Mouse (Mus musculus) heart, adult 8-10 months (tissue): ENCODE data around the gene AC141477.1. TPM values are rescaled to one million over a fixed set of nuclear protein-coding genes. Genes with fewer than 3 reads are reported as not detected.

Source experiments
- DNase-seq: peaks from one replicate; pipeline ENCODE4 v3.0.0; 2022; ENCODE audit warnings: low spot score
- total RNA-seq, 4 experiments: library from RNA; stranded (reverse); gene quantifications; 2 replicates each; pipeline ENCODE4 v1.2.4; 2022

The AC141477.1 gene
- total RNA-seq, 4 experiments from 2014 or later = 3.1 TPM; not detected in 3

DNA sequence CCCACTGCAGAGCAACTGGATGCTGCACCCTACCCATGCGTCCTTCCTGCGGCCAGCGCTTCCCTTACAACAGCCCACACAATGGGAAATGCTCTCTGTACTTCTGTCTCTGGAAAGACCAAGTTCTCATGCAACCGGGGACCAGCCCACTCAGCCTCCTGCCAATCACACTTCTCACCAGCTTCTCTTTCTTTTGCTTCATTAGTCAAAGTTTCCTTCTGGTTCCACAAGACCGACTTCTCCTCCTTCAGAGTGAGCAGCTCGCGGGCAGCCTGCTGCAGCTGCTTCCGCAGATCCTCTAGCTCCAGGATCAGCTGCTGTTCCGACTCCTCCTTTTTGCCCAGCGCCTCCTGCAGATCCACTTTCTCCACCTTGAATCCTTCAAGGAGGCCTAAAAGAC, 31.7 kb downstream of the AC141477.1 start:
- no peak for DNase-seq

DNA sequence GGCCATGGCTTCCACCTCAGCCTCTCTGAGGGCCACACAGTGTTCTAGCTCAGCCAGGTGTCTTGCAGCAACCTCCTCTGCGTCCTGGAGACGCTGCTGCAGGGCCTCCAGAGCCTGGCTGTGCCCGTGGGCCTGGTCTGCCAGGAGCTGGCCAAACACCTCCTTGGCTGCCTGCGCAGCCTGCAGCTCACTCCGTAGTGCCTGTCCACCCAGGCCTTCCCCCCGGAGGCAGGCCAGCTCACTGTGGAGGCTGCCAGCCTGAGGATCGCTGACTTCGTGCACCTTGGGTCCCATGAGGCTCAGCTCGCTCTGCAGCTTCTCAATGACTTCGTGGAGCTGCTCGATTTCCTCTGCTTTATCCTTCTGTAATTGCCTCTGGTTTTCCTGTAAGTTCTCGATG, 47.6 kb downstream of the AC141477.1 start:
- DNase-seq = no peak

DNA sequence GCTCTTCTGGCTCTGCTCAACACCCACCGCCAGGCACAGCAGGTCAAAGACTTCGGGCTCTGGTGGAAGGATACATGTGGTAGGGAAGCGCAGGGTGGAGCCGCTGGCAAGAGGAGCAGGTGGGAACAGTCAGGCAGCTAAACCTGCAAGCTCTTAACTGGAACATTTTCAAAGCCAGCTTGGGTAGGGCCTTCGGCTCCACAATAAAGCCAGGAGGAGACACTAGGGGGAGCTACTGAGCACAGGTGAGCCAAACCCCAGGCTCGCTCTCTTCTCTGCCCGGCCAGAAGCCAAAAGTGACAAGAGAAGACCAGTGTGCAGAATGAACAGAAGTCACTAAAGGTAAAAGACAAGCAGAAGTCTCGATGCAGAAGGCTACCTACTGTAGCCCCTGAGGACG, 48.5 kb downstream of the AC141477.1 start:
- DNase-seq = no peak

DNA sequence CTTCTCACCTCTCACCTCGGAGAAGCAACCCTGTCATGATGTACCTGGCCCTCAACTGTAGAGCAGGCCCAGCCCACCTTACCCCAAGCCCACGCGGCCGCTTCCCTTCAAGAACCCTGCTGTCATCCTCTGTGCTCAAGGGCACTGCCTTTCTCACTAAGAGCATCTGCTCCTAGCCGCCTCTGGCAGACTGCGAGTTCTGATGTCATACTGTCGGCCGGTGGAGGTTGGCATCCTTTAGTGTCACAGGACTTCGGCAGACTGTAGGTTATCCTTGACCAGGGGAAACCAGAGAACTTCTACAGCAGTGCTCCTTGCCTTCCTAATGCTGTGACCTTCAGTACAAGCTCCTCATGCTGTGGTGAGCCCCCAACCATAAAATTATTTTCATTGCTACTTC, 49.1 kb downstream of the AC141477.1 start:
- peak; percentile 19 for DNase-seq

Other genes with a start within 250 kb of the AC141477.1 start
- 10 to 100 TPM in 2 of 4 experiments, 1 to 10 TPM in 2; 8.6 to 12.9 (median 10.7) TPM for gene Prmt2, start 202.6 kb downstream of the AC141477.1 start, total RNA-seq
- 1 to 10 TPM in 3 of 4 experiments, under 1 TPM in 1; 0.76 to 1.8 (median 1.8) TPM for gene S100b, start 186.6 kb downstream of the AC141477.1 start, total RNA-seq
- gene Dip2a, start 95.2 kb downstream of the AC141477.1 start, total RNA-seq = 1 to 10 TPM; 7.6 to 9.2 (median 8.4) TPM
- gene Pcnt, start 2.3 kb upstream of the AC141477.1 start, total RNA-seq = 10 to 100 TPM; 46.5 to 61.5 (median 54.6) TPM
- under 1 TPM in 3 of 4 experiments, not detected in 1; 0.22 to 0.49 (median 0.25) TPM for gene 2610028H24Rik, start 8.6 kb upstream of the AC141477.1 start, total RNA-seq
- 10 to 100 TPM; 23.8 to 28.8 (median 25.4) TPM for gene Mcm3ap, start 28.5 kb upstream of the AC141477.1 start, total RNA-seq
- 1 to 10 TPM; 2.9 to 4.0 (median 3.7) TPM for gene Ybey, start 28.7 kb upstream of the AC141477.1 start, total RNA-seq
- 1 to 10 TPM; 4.9 to 9.2 (median 7.7) TPM for gene Lss, start 91.1 kb upstream of the AC141477.1 start, total RNA-seq
- gene Spatc1l, start 121.8 kb upstream of the AC141477.1 start, total RNA-seq = not detected
- not detected for gene Ftcd, start 135.2 kb upstream of the AC141477.1 start, total RNA-seq
- gene Col6a2, start 183.2 kb upstream of the AC141477.1 start, total RNA-seq = 10 to 100 TPM; 27.7 to 45.4 (median 40.4) TPM